Mouse (Mus musculus) lung, postnatal 0 days (tissue): ENCODE data around the gene H2-DMb2. TPM values are rescaled to one million over a fixed set of nuclear protein-coding genes. Genes with fewer than 3 reads are reported as not detected.

Experiments used
- ATAC-seq: fragments of 200-750 bp; cut with Nextera tagmentation; 2 replicates; pipeline ENCODE4 v1.8.0; 2017; ENCODE audit warnings: moderate library complexity
- DNase-seq: peaks from one replicate; pipeline ENCODE4 v3.0.0-alpha.2; 2016; ENCODE audit warnings: low spot score
- H3K27ac ChIP-seq: fragments of 300-500 bp; sonication (generic); 2 replicates; pipeline ENCODE4 v1.5.1; 2014; ENCODE audit warnings: antibody characterized with exemption, mild to moderate bottlenecking, low read length, mixed read lengths
- H3K27me3 ChIP-seq: fragments of 300-500 bp; sonication (generic); replicated peaks from 2 replicates; pipeline ENCODE4 v1.6.1; 2014; ENCODE audit warnings: low read length, mixed read lengths; ENCODE audit not compliant: insufficient read depth
- H3K36me3 ChIP-seq: fragments of 300-500 bp; sonication (generic); 2 replicates; pipeline ENCODE4 v1.6.1; 2014; ENCODE audit warnings: low read length, mixed read lengths; ENCODE audit not compliant: insufficient read depth
- H3K4me1 ChIP-seq: fragments of 300-500 bp; sonication (generic); 2 replicates; pipeline ENCODE4 v1.6.1; 2014; ENCODE audit warnings: antibody characterized with exemption, low read depth, low read length, mixed read lengths; ENCODE audit not compliant: insufficient read depth
- H3K4me2 ChIP-seq: fragments of 300-500 bp; sonication (generic); replicated peaks from 2 replicates; pipeline ENCODE4 v1.6.1; 2014; ENCODE audit warnings: low read depth, mild to moderate bottlenecking, low read length, moderate library complexity, mixed read lengths
- H3K4me3 ChIP-seq: fragments of 300-500 bp; sonication (generic); 2 replicates; pipeline ENCODE4 v1.5.1; 2014; ENCODE audit warnings: low read depth, low read length
- H3K9ac ChIP-seq: fragments of 300-500 bp; sonication (generic); replicated peaks from 2 replicates; pipeline ENCODE4 v1.6.1; 2014; ENCODE audit warnings: low read depth, mild to moderate bottlenecking
- H3K9me3 ChIP-seq: fragments of 300-500 bp; sonication (generic); 2 replicates; pipeline ENCODE4 v1.6.1; 2016; ENCODE audit warnings: low read length, mixed read lengths
- CTCF ChIP-seq: IDR thresholded peaks from 2 replicates; pipeline ENCODE4 v1.5.1; 2016; ENCODE audit warnings: antibody characterized with exemption, mild to moderate bottlenecking
- EP300 ChIP-seq: IDR thresholded peaks from 2 replicates; pipeline ENCODE4 v1.6.1; 2016; ENCODE audit warnings: antibody characterized with exemption, mild to moderate bottlenecking, control low read depth
- WGBS: fragments of 180-500 bp; shearing (Covaris S2); extraction: QIAGEN DNeasy Blood & Tissue Kit; methylation state at CpG from one replicate; pipeline ENCODE4 v1.1.7; 2014; 5-methylcytosine and 5-hydroxymethylcytosine counted together
- polyA plus RNA-seq: library from polyadenylated mRNA; unstranded; fragments of >200 nt; fragmentation: Nextera tagmentation; extraction: Ambion mirVana; gene quantifications from 2 replicates; pipeline ENCODE4 v1.2.1, GENCODE M21; 2015

H2-DMb2 gene
- polyA plus RNA-seq, 1 experiment from 2014 or later = 1.8 TPM

DNA sequence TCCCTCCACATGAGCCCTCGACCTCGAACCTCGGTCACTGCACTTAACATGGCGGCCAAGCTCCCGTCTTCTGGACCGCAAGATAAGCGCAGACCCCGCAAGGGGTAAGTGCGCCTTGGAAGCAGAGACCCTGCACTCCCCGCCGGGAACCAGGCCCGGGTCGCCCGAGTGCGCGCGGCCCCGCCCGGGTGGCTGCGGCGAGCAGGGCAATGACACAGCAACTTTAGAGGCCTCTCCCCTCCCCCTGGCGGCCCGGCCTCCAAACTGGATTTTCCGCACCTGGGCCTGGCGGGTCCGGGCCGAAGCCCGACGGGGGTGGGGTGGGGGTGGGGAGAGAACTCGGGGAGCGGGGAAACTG, 22.3 kb upstream of the H2-DMb2 start:
- Histone ChIP-seq H3K4me3 (peak overlapping the region; percentile 92), H3K9ac (peak overlapping the region; percentile 96), H3K36me3 (peaks cover 12% of the 10 kb centered on the region), H3K27me3 (no peaks in the 10 kb centered on the region), H3K27ac (peak overlapping the region; percentile 100), H3K4me2 (peak overlapping the region; percentile 94), H3K4me1 (peaks cover 17% of the 10 kb centered on the region; the same call in 1 of the 2 replicates), H3K9me3 (no peaks in the 10 kb centered on the region)
- under 1% methylated on average over 29 of the region's 31 CpGs for WGBS
- DNase-seq = no peak
- peak; percentile 34 for ATAC-seq
- TF ChIP-seq EP300 = no peak
- peak; percentile 52 for TF ChIP-seq CTCF

DNA sequence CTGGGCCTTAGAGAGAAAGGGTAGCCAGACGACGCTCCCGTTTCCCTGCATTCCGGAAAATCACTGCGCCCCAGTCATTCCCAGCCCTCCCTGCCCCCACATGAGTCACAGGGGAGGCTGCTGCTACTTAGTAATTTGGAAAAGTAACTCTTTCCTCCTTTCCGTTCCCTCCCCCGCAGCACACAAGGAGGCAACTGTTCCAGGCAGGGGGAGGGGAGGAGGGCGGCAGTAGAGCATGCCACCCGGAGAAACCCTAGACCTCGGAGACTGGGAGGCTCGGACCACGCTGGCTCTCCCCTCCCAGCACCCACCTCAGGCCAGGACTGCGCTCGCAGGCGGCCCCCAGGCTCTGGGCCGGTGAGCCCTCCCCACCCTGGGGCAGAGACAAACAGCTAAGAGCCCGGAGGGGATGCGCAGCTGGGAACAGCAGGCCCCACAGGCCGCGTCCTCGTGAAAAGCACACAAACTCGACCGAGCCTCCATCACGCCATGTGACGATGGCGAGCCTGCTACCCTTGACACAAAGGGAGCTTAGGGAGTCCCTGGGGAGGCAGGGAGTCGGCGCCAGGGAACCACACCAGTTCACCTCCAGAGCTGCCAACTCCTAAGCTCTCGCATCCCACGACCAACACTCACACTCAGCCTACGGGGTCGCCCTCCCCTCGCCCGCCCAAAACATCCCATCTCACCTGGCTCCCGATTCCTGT, 21.8 kb upstream of the H2-DMb2 start:
- H3K9ac ChIP-seq = peak overlapping the region; percentile 96
- TF ChIP-seq CTCF (no peak), EP300 (peak; percentile 69; the same call in 1 of the 2 replicates)
- no peaks in the 10 kb centered on the region for H3K9me3 ChIP-seq
- DNase-seq (peak; percentile 98), ATAC-seq (peak; percentile 39)
- 1% methylated on average over 24 of the region's 35 CpGs for WGBS
- H3K27me3 ChIP-seq = no peaks in the 10 kb centered on the region
- peak overlapping the region; percentile 92 for H3K4me3 ChIP-seq
- peaks cover 17% of the 10 kb centered on the region; the same call in 1 of the 2 replicates for H3K4me1 ChIP-seq
- H3K27ac ChIP-seq = peak overlapping the region; percentile 100
- peaks cover 7% of the 10 kb centered on the region for H3K36me3 ChIP-seq
- peak overlapping the region; percentile 94 for H3K4me2 ChIP-seq

DNA sequence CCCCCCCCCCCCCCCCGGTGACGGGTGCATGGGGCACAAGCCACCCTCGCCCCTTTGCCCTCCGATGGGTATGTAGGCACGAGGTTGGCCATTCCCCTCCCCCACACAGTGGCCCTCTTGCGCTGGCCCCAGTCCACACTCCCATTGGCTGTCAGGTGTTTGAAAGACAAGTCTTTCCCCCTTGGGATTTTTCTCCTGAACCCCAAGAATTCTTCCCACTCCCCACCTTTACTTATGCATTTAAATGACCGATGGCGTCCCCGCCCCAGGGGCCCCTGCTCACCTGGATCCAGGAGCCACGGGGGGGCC, 21.3 kb upstream of the H2-DMb2 start:
- peak; percentile 81 for DNase-seq
- TF ChIP-seq CTCF (no peak), EP300 (no peak)
- Histone ChIP-seq H3K27ac (peak overlapping the region; percentile 100), H3K9ac (peak overlapping the region; percentile 96), H3K4me1 (peaks cover 14% of the 10 kb centered on the region; the same call in 1 of the 2 replicates), H3K27me3 (no peaks in the 10 kb centered on the region), H3K9me3 (no peaks in the 10 kb centered on the region), H3K4me3 (peak overlapping the region; percentile 92), H3K4me2 (peak overlapping the region; percentile 94), H3K36me3 (peaks cover 2% of the 10 kb centered on the region; the same call in 1 of the 2 replicates)
- no peak for ATAC-seq
- 0% methylated on average over 5 of the region's 10 CpGs for WGBS

DNA sequence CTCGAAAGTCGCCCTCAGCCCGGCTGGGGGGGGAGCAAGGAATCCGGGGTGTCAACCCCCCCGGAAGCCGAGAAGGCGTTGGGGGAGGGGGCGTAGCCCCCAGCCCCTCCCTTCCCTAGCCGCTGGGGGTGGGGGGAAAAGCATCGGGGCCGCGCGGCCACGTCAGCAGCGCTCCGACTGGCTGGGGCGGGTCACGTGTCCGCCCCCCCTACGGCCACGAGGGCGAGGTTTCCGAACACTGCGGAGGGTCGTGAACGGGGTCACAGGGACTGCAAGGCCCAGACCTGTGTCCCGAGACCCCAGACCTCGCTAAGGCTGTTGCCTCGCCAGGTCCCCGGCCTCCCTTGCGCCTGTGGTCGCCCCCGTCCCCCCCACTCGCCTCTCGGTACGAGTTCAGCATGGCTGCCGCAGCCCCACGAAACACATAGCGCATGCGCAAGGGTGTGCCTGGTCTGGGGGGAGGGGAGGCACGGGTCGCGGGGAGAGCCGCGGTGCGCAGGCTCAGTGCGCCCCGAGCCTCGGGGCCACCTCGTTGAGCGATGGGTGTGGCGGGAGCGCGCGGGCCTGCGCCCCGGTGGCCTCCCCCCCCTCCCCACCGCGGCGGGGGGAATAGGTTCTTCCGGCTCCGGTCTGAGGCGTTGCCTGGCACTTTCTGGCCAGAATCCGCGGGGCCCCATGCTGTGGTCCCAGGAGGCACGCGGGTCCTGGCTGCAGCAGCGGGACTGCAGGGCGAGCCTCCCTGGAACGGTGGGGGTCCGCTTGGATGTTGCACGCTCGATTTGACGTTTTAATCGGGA, 20.7 kb upstream of the H2-DMb2 start, which contains the start of gene Brd2:
TSS of gene Brd2 (minus strand) at position 447 of the 797 bp plus-strand sequence.
- no peaks in the 10 kb centered on the region for H3K36me3 ChIP-seq
- peak within 1 kb of the TSS; percentile 94 for H3K4me2 ChIP-seq
- H3K9me3 ChIP-seq = no peaks in the 10 kb centered on the region
- TF ChIP-seq CTCF (peak; percentile 17; the same call in 1 of the 2 replicates), EP300 (peak; percentile 77)
- no peaks in the 10 kb centered on the region for H3K27me3 ChIP-seq
- H3K9ac ChIP-seq = peak within 1 kb of the TSS; percentile 96
- peaks cover 16% of the 10 kb centered on the region; the same call in 1 of the 2 replicates for H3K4me1 ChIP-seq
- WGBS = 3% methylated on average over 65 of the region's 75 CpGs
- ATAC-seq (peak; percentile 47), DNase-seq (peak; percentile 98)
- peak within 1 kb of the TSS; percentile 100 for H3K27ac ChIP-seq
- H3K4me3 ChIP-seq = peak within 1 kb of the TSS; percentile 92

DNA sequence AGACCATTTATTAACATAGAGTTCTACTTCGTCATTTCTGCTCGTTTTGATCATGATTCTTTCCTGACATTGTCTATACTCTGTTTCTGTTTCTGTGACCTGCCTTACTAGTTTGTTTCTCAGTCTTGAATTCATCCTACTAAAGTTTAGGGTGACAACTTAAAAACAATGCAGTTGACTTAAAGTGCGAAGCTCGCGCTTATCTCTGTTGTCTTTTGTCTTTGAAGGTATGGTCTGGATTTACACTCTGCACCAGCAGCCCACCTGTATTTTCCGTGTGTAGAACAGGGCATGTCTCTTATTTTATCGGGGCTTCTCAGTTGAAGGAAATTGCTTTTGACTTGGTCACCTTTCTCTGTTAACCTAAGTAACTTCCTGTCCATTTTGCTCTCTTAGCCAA, 20.0 kb upstream of the H2-DMb2 start:
- no peak for TF ChIP-seq CTCF
- no peak for TF ChIP-seq EP300
- WGBS = 1% methylated on average over 7 of the region's 7 CpGs
- ATAC-seq = no peak

DNA sequence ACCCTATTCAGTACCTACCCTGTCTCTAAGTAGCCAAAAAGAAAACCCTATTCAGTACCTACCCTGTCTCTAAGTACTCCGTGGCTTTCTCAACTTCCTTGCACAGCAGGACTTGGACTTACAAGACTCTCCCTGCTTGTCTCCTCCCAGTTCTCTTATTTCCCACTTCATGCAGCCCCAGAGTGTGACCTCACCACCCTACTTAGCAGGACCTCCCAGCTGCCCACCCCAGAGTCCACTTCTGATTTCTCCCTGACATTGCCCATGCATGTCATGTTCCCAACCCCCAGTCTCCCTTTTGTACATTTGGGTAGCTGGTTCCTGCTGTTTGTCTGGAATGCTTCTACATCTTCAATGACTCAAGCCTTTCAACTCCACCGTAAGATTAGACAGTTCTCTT, 19.6 kb upstream of the H2-DMb2 start:
- DNase-seq = peak; percentile 89
- WGBS = 2% methylated on average over 2 of the region's 2 CpGs

More for the DNA sequence above, 20.0 kb upstream of the H2-DMb2 start:
- Histone ChIP-seq H3K9ac (peak overlapping the region; percentile 96), H3K27ac (peak overlapping the region; percentile 100), H3K36me3 (no peaks in the 10 kb centered on the region), H3K4me2 (peak overlapping the region; percentile 94), H3K4me1 (peaks cover 20% of the 10 kb centered on the region; the same call in 1 of the 2 replicates), H3K9me3 (no peaks in the 10 kb centered on the region), H3K4me3 (peak overlapping the region; percentile 92), H3K27me3 (no peaks in the 10 kb centered on the region)
- no peak for DNase-seq

More for the DNA sequence above, 19.6 kb upstream of the H2-DMb2 start:
- Histone ChIP-seq H3K27me3 (no peaks in the 10 kb centered on the region), H3K9me3 (no peaks in the 10 kb centered on the region), H3K4me3 (peak overlapping the region; percentile 92), H3K4me2 (peak overlapping the region; percentile 94), H3K9ac (peak overlapping the region; percentile 96; the same call in 1 of the 2 replicates), H3K36me3 (no peaks in the 10 kb centered on the region), H3K4me1 (peaks cover 22% of the 10 kb centered on the region; the same call in 1 of the 2 replicates), H3K27ac (peak overlapping the region; percentile 100)
- TF ChIP-seq CTCF (no peak), EP300 (no peak)
- no peak for ATAC-seq
